ENCODE assay signal across 23 mouse cellular contexts in genomic region chr15:8740724-8741123, GRCm38 (mm10). TPM values are rescaled to one million over a fixed set of nuclear protein-coding genes. Genes with fewer than 3 reads are reported as not detected.
DNase-seq lines count a peak whose midpoint lies in the region; ATAC-seq lines count a peak whose summit lies in the region.
"Had no signal": no experiment of that assay in that cellular context is flagged by ENCODE, and none has a peak within 500 bp of the region (broad histone marks: within the 10 kb centered on the region; RNA-seq: fewer than 3 reads in every experiment).

No protein-coding gene starts in this region.

- ATAC-seq in forebrain, embryonic 11.5 days (replicated peaks; ENCODE audit: low FRiP score): no peak
- ATAC-seq in kidney, embryonic 14.5 days (ENCODE audit: low FRiP score, low TSS enrichment): 0 out of 2 replicates have a peak, but pooled peaks have one; percentile 12
- ATAC-seq: forebrain, embryonic 14.5 days; forebrain, embryonic 16.5 days had no signal

- intact Hi-C loops in gastrocnemius, postnatal 36 days (cut with DNase I): no loop called here

- H3K27me3 ChIP-seq in forebrain, embryonic 10.5 days (ENCODE audit: poor library complexity, severe bottlenecking): no peaks in the 10 kb centered on the region
- no peaks in the 10 kb centered on the region for H3K27me3 ChIP-seq in forebrain, embryonic 11.5 days (ENCODE audit: control insufficient read depth, insufficient read depth, low read length)
- no peaks in the 10 kb centered on the region for H3K27me3 ChIP-seq in kidney, embryonic 14.5 days (ENCODE audit: control insufficient read depth, insufficient read depth, low read length)
- H3K27me3 ChIP-seq in embryonic facial prominence, embryonic 10.5 days (replicated peaks; ENCODE audit: low read depth, poor library complexity, severe bottlenecking): no peaks in the 10 kb centered on the region
- H3K27me3 ChIP-seq: embryonic facial prominence, embryonic 13.5 days; embryonic facial prominence, embryonic 15.5 days; forebrain, embryonic 12.5 days had no signal

- no peak overlapping the region for H3K4me3 ChIP-seq in forebrain, embryonic 10.5 days
- no peak overlapping the region for H3K4me3 ChIP-seq in forebrain, embryonic 11.5 days (ENCODE audit: low read depth, low read length)
- no peak overlapping the region for H3K4me3 ChIP-seq in kidney, embryonic 14.5 days (ENCODE audit: low read length)
- no peak overlapping the region for H3K4me3 ChIP-seq in embryonic facial prominence, embryonic 10.5 days
- H3K4me3 ChIP-seq: embryonic facial prominence, embryonic 13.5 days; embryonic facial prominence, embryonic 15.5 days; erythroblast, embryonic 14.5 days; forebrain, embryonic 12.5 days had no signal

- H3K36me3 ChIP-seq in forebrain, embryonic 10.5 days (replicated peaks): no peaks in the 10 kb centered on the region
- no peaks in the 10 kb centered on the region for H3K36me3 ChIP-seq in forebrain, embryonic 11.5 days (ENCODE audit: control insufficient read depth, insufficient read depth, low read length)
- no peaks in the 10 kb centered on the region for H3K36me3 ChIP-seq in kidney, embryonic 14.5 days (ENCODE audit: control insufficient read depth, insufficient read depth, low read length)
- no peaks in the 10 kb centered on the region for H3K36me3 ChIP-seq in embryonic facial prominence, embryonic 10.5 days (replicated peaks)
- H3K36me3 ChIP-seq: embryonic facial prominence, embryonic 13.5 days; embryonic facial prominence, embryonic 15.5 days; forebrain, embryonic 12.5 days had no signal

- no peak overlapping the region for H3K9ac ChIP-seq in forebrain, embryonic 11.5 days (ENCODE audit: low read length)
- H3K9ac ChIP-seq in kidney, embryonic 14.5 days (ENCODE audit: low read depth, low read length): no peak overlapping the region
- H3K9ac ChIP-seq: embryonic facial prominence, embryonic 13.5 days; embryonic facial prominence, embryonic 15.5 days; forebrain, embryonic 12.5 days had no signal

- H3K9me3 ChIP-seq in forebrain, embryonic 10.5 days: no peaks in the 10 kb centered on the region
- no peaks in the 10 kb centered on the region for H3K9me3 ChIP-seq in forebrain, embryonic 11.5 days (ENCODE audit: control insufficient read depth, low read length)
- no peaks in the 10 kb centered on the region for H3K9me3 ChIP-seq in kidney, embryonic 14.5 days (ENCODE audit: control insufficient read depth, low read length)
- H3K9me3 ChIP-seq in embryonic facial prominence, embryonic 10.5 days: no peaks in the 10 kb centered on the region
- H3K9me3 ChIP-seq: embryonic facial prominence, embryonic 13.5 days; embryonic facial prominence, embryonic 15.5 days; forebrain, embryonic 12.5 days had no signal

- WGBS in forebrain, embryonic 10.5 days: 94% methylated on average over 8 of the region's 8 CpGs
- WGBS in forebrain, embryonic 11.5 days: 98% methylated on average over 8 of the region's 8 CpGs
- 94% methylated on average over 8 of the region's 8 CpGs for WGBS in kidney, embryonic 14.5 days
- WGBS in embryonic facial prominence, embryonic 10.5 days: 93% methylated on average over 8 of the region's 8 CpGs

- DNase-seq in forebrain, embryonic 10.5 days (ENCODE audit: extremely low spot score, low spot score): no peak
- DNase-seq in forebrain, embryonic 11.5 days (ENCODE audit: low spot score): no peak
- no peak for DNase-seq in kidney, adult 18-20 months
- peak; percentile 11 for DNase-seq in right cerebral cortex, postnatal 14 days
- no peak for DNase-seq in right cerebral cortex, adult 2 months (ENCODE audit: low spot score in 2 of 2)
- no peak for DNase-seq in embryonic facial prominence, embryonic 10.5 days (ENCODE audit: low spot score)
- DNase-seq in gastrocnemius, postnatal 36 days: no peak
- DNase-seq: adrenal gland, adult 2 months; adrenal gland, postnatal 10 days; adrenal gland, postnatal 25 days; cerebellum, adult 11 months; cerebellum, adult 2 months; cerebellum, adult 9-10 months; cerebellum, postnatal 10 days; cerebellum, postnatal 25 days had no signal

- 0 out of 2 replicates have a peak overlapping the region, but pooled peaks have one; percentile 70 for H3K27ac ChIP-seq in forebrain, embryonic 10.5 days
- no peak overlapping the region for H3K27ac ChIP-seq in forebrain, embryonic 11.5 days (ENCODE audit: low read depth, low read length)
- H3K27ac ChIP-seq in kidney, embryonic 14.5 days (ENCODE audit: low read depth, low read length): no peak overlapping the region
- H3K27ac ChIP-seq in embryonic facial prominence, embryonic 10.5 days (replicated peaks): peak overlapping the region; percentile 48; the same call in 1 of the 2 replicates
- H3K27ac ChIP-seq: embryonic facial prominence, embryonic 13.5 days; embryonic facial prominence, embryonic 15.5 days; forebrain, embryonic 12.5 days had no signal

- H3K4me2 ChIP-seq in forebrain, embryonic 11.5 days (ENCODE audit: low read depth, low read length, severe bottlenecking): no peak overlapping the region
- no peak overlapping the region for H3K4me2 ChIP-seq in kidney, embryonic 14.5 days (replicated peaks; ENCODE audit: low read depth, low read length)
- H3K4me2 ChIP-seq: embryonic facial prominence, embryonic 13.5 days; embryonic facial prominence, embryonic 15.5 days; forebrain, embryonic 12.5 days had no signal

- peaks cover 14% of the 10 kb centered on the region for H3K4me1 ChIP-seq in forebrain, embryonic 10.5 days
- 0 out of 2 replicates have a peak, but pooled peaks cover 3% of the 10 kb centered on the region for H3K4me1 ChIP-seq in forebrain, embryonic 11.5 days (replicated peaks; ENCODE audit: control insufficient read depth, insufficient read depth, low read length)
- 0 out of 2 replicates have a peak, but pooled peaks cover 5% of the 10 kb centered on the region for H3K4me1 ChIP-seq in kidney, embryonic 14.5 days (ENCODE audit: control insufficient read depth, insufficient read depth, low read length)
- peaks cover 9% of the 10 kb centered on the region; the same call in 1 of the 2 replicates for H3K4me1 ChIP-seq in embryonic facial prominence, embryonic 10.5 days
- H3K4me1 ChIP-seq: embryonic facial prominence, embryonic 15.5 days had no signal

RNA-seq across cellular contexts. Expression of gene Slc1a3, which starts 30.2 kb away (rescaled TPM):
- polyA plus RNA-seq in forebrain, embryonic 10.5 days (2016; fragmentation: Nextera tagmentation; extraction: Ambion mirVana): 27.0 and 29.0 TPM in 2 replicates
- 48.7 and 49.3 TPM in 2 replicates for polyA plus RNA-seq in forebrain, embryonic 11.5 days (2014; fragmentation: Nextera tagmentation; extraction: Ambion mirVana)
- polyA plus RNA-seq in kidney, embryonic 14.5 days (2014; fragmentation: Nextera tagmentation; extraction: Ambion mirVana): 14.7 and 16.8 TPM in 2 replicates
- 24.2 and 25.7 TPM in 2 replicates for polyA plus RNA-seq in embryonic facial prominence, embryonic 10.5 days (2016; fragmentation: Nextera tagmentation; extraction: Ambion mirVana)
- 1 to 10 TPM; 1.2 to 1.8 TPM for total RNA-seq in gastrocnemius, postnatal 36 days (2021)
- total RNA-seq: MEL had no signal
- polyA plus RNA-seq: erythroblast, embryonic 14.5 days had no signal

Comparison
In these comparisons a context has a peak if more than half of its experiments do, and no peak if none do; other contexts are left out.
1. H3K27ac ChIP-seq: peak in forebrain, embryonic 10.5 days (single experiment) and embryonic facial prominence, embryonic 10.5 days (single experiment); none in forebrain, embryonic 11.5 days (single experiment) and kidney, embryonic 14.5 days (single experiment).